Comparison of ENCODE assay signal across 42 mouse cellular contexts in the genomic region with DNA sequence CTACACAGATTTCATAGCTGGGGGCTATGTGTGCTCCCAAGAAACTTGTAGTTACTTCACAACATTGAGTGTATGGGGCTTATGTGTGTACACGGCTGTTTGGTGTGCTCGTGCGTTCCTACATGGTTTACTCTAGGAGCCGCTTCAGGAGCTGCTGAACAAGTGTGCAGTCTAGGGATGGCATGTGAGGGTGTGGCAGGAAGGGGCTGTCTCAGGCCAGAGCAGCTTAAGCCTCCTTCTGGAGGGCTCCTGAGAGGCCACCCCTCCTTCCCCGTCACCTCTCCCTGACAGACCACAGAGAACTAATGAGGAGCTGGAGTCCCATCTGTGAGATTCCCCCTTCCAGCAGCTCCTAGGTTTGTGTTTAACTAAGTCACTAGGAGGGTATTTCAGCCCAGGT. TPM values are rescaled to one million over a fixed set of nuclear protein-coding genes. Genes with fewer than 3 reads are reported as not detected.
"Had no signal": no experiment of that assay in that cellular context is flagged by ENCODE, and none has a peak within 500 bp of the region (broad histone marks: within the 10 kb centered on the region; RNA-seq: fewer than 3 reads in every experiment).

No protein-coding gene starts in this region.

- H3K4me2 ChIP-seq: heart, embryonic 11.5 days; heart, embryonic 12.5 days; heart, embryonic 13.5 days; heart, embryonic 15.5 days; hindbrain, embryonic 12.5 days; hindbrain, embryonic 13.5 days; hindbrain, embryonic 14.5 days; hindbrain, embryonic 15.5 days; intestine, embryonic 15.5 days; kidney, embryonic 15.5 days had no signal

- DNase-seq: heart, postnatal 10 days; heart, postnatal 14 days; heart, postnatal 36 days; heart, postnatal 4 days; kidney, adult 11 months; kidney, adult 18-20 months; kidney, adult 2 months; kidney, adult 8-10 months; kidney, adult 9 months; kidney, postnatal 10 days; kidney, postnatal 14 days; kidney, postnatal 25 days; kidney, postnatal 36 days; kidney, postnatal 4 days; layer of hippocampus, adult 9-11 months; layer of hippocampus, postnatal 36 days had no signal

- H3K4me1 ChIP-seq: heart, embryonic 12.5 days; heart, embryonic 13.5 days; heart, embryonic 15.5 days; hindbrain, embryonic 10.5 days; hindbrain, embryonic 12.5 days; intestine, embryonic 15.5 days; kidney, embryonic 15.5 days had no signal

- H3K9ac ChIP-seq: heart, embryonic 12.5 days; heart, embryonic 13.5 days; heart, embryonic 15.5 days; hindbrain, embryonic 12.5 days; hindbrain, embryonic 13.5 days; hindbrain, embryonic 14.5 days; hindbrain, embryonic 15.5 days; intestine, embryonic 15.5 days; kidney, embryonic 15.5 days had no signal

- ATAC-seq: hindbrain, embryonic 16.5 days; hindbrain, postnatal 0 days; inflammation-experienced regulatory T-cells, adult 6 months; intestine, embryonic 15.5 days; intestine, embryonic 16.5 days; intestine, postnatal 0 days had no signal

- H3K27me3 ChIP-seq: heart, embryonic 12.5 days; heart, embryonic 13.5 days; heart, embryonic 15.5 days; hindbrain, embryonic 12.5 days; hindbrain, embryonic 13.5 days; hindbrain, embryonic 15.5 days; intestine, embryonic 15.5 days; kidney, embryonic 15.5 days had no signal

- H3K9me3 ChIP-seq: heart, embryonic 10.5 days; heart, embryonic 12.5 days; heart, embryonic 13.5 days; heart, embryonic 15.5 days; hindbrain, embryonic 10.5 days; hindbrain, embryonic 12.5 days; hindbrain, embryonic 13.5 days; hindbrain, embryonic 15.5 days; intestine, embryonic 15.5 days; kidney, embryonic 15.5 days had no signal

- H3K27ac ChIP-seq: heart, embryonic 10.5 days; heart, embryonic 13.5 days; heart, embryonic 15.5 days; hindbrain, embryonic 10.5 days; hindbrain, embryonic 12.5 days; hindbrain, embryonic 13.5 days; hindbrain, embryonic 14.5 days; hindbrain, embryonic 15.5 days; hindbrain, postnatal 0 days; intestine, embryonic 15.5 days; kidney, embryonic 15.5 days; kidney, postnatal 0 days; layer of hippocampus, adult 2 months had no signal

- H3K4me3 ChIP-seq: heart, embryonic 10.5 days; heart, embryonic 12.5 days; heart, embryonic 13.5 days; heart, embryonic 15.5 days; hindbrain, embryonic 10.5 days; hindbrain, embryonic 12.5 days; hindbrain, embryonic 13.5 days; hindbrain, embryonic 15.5 days; intestine, embryonic 15.5 days; kidney, embryonic 15.5 days; layer of hippocampus, adult 2 months had no signal

RNA-seq across cellular contexts. Expression of a gene that starts 43.2 kb away (rescaled TPM):
- polyA plus RNA-seq: heart, embryonic 10.5 days; heart, embryonic 11.5 days; heart, embryonic 12.5 days; heart, embryonic 14.5 days; heart, embryonic 15.5 days; heart, embryonic 16.5 days; heart, postnatal 0 days; hindbrain, embryonic 11.5 days; hindbrain, embryonic 14.5 days; inflammation-experienced regulatory T-cells, adult 6 months; intestine, embryonic 14.5 days; kidney, embryonic 14.5 days; kidney, embryonic 16.5 days had no signal
